Mouse (Mus musculus): ENCODE data around the gene Ppfia3. TPM values are rescaled to one million over a fixed set of nuclear protein-coding genes. Genes with fewer than 3 reads are reported as not detected.
"Not testable (repeated sequence)": the region's sequence is repeated elsewhere in the genome, so short reads cannot be mapped to it uniquely, and the experiment has no call there.

Ppfia3 gene
- polyA plus RNA-seq, 2 experiments from 2014 or later: not detected

DNA sequence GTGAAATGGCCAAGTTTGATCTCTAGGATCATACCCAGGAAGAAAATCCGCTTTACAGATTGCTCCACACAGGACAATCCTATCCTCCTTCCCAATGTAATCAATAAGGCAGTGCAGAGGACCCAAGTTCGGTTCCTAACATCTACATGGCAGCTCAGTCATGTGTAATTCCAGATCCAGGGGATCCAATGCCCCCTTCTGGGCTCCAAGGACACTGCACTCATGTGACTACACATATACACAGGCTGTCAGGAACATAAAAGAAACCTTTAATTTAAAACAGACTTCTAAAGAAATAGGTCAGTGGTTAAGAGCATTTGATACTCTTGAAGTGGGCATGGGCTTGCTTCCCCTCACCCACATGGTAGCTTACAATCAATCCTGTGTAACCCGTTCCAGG is 19.3 kb upstream of the Ppfia3 start:
- no peak for ATAC-seq

DNA sequence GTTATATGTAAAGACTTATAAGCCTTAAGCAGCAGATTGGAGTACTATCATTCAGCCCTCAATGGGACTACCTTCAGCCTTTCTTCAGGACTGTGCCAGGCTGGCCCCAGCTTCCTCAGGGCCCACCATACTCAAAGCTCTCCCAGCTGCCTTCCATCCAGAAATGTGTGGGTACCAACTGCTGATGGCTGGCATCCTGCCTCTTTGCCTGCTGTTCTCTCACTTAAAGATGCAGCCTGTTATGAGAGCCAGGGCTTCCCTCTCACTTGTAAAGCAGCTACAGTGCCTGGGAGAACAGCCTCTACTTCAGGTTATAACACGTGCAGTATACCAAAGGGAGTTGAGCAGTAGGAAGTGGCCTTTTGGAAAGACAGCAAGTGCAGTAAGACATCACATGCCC is 9.2 kb upstream of the Ppfia3 start:
- no peak for ATAC-seq

DNA sequence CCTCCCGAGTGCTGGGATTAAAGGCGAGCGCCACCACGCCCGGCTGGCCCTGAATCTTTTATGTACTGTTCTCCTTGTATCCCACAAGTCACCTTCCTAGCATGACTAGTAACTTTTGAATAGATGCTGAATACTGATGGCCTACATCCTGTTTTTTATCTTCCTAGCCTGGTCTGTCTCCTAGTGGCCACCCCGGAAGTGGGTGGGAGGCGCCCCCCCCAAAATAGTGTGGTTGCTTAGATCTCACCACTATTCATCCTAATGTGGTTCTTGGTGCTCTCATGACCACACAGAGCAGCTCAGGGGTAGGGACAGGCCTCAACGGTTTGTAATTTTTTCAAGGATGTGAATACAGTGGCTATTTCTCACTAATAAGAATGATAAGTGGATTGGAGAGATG is 7.8 kb upstream of the Ppfia3 start:
- peak; percentile 35 for ATAC-seq

DNA sequence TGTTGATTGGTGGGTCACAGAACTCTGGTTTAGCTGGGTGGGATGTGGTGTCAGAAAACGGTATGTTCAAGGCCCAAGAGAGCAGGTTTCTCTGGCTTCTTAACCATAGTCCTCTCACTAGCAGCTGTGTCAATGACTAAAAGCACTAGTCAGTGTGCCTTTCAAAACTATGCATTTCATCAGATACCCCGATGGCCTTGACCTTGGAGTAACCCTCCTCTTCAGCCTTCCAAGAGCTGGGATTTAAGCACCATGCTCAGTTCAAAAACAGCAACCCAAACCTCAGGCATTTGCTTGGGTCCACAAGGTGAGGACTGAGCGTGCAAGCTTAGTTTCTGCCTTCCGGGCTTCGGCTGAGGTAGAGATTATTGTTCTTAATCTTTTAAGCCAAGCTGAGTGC is 5.6 kb upstream of the Ppfia3 start:
- no peak for ATAC-seq

DNA sequence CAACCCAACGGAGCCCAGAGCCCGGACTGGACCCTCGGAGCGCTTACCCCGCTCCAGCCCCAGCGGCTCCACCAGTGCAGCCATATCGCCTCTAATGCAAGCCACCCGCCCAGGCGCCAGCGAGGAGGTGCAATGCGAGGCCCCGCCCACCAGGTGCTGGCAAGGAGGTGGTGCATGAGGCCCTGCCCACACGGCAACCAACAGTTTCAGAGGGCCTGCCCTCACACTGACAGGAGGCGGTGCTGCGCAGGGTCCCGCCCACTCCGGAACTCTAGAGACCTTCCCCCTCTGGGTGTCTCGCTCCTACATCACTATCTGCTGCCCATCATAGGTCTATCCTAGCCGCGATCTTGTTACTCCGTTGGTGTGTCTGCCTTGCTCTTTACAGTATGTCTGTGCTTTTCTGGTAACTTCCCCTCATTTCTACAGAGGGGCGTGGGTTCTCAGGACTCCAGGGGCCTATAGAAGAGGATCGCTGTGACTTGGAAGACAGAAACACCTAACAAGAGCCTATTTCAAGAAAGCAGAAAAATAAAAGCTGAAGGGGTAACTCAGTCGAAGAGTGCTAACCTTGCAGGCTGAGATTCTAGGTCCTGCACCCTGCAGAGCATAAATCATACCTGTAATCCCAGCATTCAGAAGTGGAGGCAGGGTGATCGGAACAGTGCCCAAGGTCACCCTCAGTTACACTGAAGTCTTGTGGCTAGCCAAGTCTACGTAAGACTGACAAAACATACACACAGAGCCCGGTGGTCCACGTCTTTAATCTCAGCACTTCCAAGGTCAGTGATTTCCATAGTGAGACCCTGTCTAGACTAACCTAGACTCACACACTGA is 3.9 kb upstream of the Ppfia3 start, which contains the start of gene Lin7b:
Lin7b (minus strand) TSS at position 109 of the 837 bp plus-strand sequence.
- ATAC-seq: peak; percentile 62

DNA sequence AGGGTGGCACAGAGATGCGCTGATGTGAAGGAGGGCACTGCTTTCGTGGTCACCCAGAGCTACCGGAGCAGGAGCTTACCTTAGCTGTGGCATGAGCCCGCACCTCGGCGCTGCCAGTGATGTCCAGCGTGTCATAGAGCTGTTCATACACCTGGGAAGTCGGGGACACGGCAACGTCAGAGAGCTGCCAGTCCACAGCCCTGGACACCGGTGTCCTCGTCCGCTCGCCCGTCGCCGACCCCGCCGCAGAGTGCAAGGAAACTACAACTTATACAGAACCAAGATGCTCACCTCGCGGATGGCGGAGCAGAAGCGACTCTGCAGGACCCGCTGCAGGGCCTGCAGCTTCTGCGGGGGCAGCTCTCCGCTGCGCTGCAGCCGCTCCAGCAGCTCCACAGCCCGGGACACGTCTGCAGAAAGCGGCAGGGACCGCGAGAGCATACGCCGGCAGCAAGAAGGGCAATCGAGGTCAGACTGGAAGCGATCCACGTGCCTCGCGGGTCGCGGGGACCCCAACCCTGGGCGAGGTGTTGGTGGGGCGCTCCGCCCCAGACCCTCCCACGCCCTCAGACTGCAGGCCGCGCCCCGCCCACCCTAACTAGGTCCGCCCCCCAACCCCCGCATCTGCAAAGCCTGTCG is 3.1 kb upstream of the Ppfia3 start:
- no peak for ATAC-seq

DNA sequence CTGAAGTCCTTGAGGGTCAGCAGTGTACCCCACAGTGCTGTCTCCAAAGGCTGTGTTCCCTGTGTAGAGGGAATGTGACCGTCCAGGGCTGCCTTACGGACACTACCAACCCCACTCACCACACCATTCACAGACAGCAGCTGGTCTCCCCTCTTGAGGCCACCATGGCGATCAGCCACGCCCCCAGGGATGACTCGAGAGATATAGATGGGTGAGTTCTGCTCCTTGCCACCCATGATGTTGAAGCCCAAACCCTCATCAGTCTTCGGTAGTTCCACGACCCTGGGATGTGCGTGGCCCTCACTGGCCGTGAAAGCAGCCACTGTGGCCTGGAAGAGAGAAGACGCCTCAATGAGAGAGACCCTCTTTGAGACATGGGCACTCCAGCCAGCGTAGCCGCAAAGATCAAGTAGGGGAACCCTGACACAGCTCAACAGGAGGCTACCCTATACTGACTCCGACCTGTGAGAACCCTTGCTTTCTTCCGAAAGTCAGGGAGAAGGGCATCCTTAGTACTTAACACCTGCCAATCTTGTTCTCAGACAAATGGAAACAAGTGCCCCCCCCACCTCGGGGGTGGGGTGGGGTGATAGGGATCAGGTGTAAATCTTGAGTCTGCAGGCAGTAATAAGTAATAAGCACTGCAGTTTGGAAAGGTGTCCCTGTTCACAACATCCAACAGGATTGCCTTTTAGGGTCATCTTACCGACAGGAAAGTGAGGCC is 2.4 kb upstream of the Ppfia3 start:
- ATAC-seq: no peak

DNA sequence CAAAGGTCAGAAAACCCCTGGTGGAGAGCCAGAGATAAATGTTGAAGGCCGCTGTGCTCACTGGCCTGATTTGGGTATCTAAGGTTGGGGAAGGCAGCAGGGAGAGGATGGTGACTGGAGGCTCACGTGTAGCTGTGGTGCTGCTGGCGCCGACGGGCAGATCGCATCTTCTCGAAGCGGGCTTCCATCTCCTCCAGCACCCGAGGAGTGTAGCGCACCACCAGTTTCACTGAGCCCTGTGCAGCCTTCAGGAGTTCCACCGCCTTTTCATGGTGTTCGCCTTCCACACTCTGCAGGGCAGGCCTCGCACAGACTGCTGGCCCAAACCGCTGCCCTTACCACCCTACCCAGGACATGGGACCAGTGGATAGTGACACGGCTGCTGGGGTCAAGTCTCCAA is 1.4 kb upstream of the Ppfia3 start:
- ATAC-seq: no peak

DNA sequence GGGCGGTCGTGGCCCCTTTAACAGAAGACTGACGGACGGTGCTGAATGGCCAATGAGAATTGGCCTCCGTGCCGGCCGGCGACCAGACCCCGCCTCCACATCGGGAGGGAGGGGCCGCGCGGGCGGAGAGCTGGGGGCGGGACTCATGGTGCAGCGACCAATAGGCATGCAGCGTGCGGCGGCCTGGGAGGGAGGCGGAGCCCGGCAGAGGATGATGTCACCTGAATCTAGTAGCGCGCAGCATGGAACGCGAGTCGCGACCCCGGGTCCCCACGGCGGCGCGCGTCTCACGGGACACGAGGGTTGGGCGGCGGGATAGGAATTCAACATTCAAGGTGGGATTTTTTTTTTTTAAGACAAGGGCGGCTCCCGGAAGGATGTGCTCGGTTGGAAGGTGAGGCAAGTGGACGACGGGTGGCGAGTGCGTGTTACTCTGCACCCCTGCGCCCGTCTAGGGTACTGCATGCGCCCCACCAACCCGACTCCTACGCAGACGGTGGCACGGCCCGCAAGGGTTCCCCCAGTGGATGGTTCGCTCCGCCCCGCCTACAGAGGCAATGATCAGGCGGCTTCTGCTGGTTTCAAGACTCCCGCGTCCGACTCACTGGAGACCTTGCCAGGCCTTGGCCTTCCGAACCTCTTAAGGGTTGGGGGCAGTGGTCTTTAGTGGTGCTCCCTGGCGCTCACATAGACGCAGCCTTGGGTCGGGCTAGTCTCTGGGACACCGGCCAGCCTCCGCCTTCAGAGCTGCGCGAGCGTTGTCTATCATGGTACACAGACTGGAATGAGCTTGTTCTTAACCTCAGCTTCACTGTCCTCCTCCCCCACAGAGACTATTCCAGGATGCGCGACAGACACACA is 431 bp upstream of the Ppfia3 start:
- ATAC-seq: peak; percentile 86

DNA sequence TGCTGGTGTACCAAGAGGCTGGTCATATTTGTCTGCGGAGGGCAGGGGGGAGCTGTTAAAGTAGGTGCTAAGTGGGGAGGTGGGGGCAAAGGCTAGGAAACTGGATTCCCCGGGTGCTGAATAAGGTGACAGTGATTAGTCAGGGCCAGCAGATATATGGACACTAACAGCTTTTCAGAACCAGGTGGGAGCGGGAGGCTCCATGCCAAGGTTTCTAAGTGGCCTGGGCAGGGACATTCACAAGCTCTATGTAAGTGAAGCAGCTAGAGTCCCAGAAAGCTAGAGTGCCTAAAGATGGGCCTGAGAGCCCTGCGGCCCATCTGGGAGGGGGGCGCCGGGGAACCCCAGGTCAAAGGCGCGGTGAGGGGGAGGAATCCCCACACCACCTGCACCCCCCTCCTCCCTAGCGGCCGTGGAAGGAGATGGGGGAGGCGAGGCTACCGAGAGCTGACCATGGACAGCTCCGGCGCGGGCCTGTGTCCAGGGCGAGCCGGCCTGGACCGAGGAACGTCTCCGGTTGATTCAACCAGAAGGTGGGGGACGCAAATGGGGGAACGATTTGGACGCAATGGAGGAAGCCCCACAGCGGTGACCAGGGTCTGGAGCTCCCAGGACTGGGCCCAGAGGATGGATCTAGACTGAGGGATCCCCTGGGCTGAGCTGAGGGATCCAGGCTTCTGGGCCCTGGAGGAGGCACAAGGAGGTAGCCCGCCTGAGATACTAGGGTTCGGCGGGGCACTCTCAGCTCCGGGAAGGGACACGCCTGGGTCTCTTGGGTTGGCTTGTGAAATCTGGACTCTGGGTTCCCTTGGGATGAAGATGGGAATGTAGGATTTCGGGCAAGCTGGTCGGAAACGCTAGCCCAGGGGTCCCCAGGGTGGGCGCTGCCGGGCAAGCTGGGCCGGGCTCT is 822 bp downstream of the Ppfia3 start:
- ATAC-seq: no peak

DNA sequence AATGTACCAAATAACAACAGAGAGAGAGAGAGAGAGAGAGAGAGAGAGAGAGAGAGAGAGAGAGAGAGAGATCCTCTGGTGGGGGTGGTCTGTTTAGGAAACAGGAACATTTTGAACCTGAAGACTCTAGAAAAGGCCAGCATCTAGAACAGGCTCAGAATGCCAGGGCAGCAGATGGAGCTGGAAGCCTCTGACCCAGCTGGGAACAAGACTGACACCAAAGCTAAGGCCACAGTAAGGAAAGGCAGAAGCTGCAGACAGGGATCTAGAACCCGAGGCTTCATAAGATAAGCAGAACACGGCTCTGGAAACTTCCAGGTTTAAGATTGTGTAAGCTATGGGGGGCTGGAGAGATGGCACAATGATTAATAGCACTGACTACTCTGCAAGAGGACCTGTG is 2.8 kb downstream of the Ppfia3 start:
- ATAC-seq: no peak

DNA sequence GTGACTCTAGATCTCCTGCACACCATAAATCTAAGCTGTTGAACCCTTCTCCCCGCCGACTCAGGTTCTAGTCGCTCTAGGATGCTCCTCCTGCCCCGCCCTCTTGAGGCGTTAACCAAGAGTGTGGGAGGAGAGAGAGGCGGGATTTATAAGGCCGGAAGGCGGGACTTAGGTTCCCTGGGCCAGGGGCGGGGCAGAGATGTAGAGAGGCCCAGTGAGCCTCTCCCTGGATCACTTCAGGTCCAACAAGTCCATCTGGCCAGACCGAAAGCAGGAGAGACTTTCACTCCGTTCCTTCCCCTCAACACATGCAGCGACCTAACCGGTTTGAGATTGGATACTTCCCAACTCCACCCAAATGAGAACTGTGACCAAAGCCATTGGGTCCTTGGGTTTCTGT is 4.0 kb downstream of the Ppfia3 start:
- ATAC-seq: no peak

DNA sequence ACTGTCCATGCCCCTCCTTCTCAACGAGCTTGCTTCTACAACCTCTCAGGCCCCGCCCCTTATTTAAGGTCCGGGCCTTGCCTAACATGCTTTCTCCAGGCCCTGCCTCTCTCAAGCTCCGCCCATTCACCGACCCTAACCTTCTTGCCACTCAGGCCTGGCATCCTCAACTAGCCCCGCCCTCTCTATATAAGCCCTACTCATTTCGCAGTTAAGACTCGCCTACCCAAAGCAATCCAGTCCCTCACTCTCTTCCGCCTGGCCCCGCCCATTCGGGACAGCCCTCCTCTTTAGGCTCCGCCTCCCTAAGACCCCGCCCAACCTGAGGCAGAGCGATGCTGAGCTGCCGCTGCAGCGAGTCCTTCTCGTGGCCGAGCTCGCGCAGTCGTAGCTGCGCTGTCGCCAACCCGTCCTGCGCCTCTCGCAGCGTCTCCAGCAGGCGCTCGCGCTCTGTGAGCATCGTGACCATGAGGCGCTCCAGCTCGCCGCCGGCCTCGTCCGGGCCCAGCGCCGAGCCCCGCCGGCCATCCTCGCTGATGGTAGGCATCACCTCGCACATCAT is 5.5 kb downstream of the Ppfia3 start:
- peak; percentile 90 for ATAC-seq

DNA sequence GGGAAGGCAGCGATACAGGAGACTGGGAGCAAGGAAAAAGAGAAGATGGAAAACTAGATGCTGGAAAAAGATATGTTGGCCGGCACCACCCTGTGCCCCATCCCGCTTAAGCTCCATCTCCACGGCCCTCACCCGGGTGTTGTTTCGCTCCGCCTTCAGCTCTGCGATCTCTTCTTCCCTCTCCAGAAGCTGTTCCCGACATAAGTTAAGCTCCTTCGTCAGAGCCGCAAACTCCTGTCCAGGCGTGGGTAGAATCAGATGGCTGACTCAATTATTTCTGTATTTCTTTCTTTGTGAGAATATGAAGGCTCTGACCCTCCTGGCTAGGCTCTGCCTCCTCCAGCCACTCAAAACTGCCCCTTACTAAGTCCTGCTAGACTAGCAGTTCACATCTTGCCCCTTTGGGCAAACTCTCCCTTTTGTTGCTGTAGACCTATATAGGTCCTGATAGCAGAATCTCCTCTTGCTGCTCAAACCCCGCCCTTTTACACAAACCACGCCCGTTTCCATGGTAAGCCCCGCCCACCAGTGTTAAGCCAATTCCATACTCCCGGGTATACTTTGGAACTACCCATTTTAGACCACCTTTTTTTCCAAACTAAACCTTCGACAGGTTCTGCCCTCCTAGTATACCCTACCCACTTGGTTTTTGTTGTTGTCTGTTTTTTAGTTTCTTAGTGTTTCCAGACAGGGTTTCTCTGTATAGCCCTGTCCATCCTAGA is 6.3 kb downstream of the Ppfia3 start:
- ATAC-seq: no peak

DNA sequence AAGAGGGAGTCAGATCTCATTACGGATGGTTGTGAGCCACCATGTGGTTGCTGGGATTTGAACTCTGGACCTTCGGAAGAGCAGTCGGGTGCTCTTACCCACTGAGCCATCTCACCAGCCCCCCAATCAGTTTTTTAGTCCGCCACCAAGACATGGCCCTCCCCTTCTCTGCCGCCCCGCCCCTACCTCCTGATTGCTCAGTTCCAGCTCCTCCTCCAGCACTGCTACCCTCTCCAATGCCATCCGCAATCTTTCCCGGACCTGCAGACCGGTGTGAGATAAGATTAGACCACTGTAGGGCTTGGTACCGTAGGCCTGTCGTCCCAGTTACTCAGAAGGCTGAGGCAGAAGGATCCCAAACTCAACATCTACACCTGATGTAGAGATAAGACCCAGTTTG is 7.7 kb downstream of the Ppfia3 start:
- ATAC-seq: not testable (repeated sequence)

DNA sequence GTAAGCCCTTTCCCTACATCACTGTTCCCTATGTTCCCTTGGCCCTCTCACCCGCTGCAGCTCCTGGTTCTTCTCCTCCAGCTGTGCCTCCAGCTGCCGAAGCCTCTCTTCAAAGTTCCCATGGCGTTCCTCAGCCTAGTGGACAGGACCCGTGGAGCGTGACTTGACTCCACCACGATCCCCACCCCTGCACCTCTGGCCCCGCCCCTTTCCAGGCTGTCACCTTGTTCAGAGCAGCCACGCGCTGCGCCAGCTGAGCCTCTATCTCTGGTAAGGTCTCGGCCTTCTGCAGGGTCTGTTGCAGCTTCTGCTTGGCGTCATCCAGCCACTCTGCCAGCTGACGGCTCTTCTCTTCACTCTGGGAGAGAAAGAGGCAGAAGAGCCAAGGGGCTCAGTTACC is 10.7 kb downstream of the Ppfia3 start:
- ATAC-seq: no peak

DNA sequence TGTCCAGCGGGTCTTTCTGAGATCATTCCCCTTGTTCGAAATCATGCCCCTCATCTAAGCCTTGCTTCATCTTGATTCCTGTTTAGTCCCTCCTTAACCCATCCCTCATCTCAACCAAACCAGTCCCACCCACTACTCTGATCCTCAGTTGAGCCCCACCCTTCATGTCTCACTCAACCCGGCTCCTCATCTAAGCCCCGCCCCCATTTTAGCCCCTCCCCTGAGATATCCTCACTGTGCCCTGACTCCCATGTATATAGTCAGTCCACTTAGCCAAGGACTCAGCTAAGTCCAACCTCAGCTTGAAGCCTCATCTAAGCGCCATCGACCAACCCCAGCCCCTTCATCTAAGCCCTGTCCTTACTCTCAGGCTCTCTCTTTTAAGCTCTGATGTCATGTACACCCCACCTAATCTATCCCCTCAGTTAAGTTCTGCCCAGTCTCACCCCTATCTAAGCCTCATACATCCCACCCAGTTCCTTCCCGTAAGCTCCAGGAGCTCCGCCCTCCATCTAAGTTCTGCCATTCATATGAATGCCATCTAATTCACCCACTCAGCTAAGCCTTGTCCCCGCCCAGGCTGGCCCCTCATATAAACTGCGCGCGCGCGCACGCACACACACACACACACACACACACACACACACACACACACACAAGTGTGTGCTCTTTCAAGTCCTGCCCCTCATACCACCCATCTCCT is 11.3 kb downstream of the Ppfia3 start:
- no peak for ATAC-seq

DNA sequence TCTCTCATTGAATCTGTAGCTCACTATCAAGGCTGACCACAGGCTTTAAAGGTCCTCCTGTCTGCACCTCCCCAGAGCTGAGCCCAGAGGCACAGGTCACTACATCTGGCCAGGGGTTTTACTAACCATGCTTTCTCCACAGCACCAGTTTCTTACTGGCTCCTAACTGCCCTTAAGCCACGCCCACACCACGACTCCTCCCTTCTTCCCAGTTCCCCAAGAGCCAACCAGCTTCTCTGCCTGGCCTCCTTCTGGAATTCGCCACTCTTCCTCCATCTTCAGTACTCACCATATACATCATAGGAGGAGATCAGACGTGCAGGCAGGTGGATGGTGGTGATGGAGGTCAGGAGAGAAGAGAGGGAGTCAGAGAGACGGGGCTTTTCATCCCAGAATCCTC is 13.8 kb downstream of the Ppfia3 start:
- ATAC-seq: no peak

DNA sequence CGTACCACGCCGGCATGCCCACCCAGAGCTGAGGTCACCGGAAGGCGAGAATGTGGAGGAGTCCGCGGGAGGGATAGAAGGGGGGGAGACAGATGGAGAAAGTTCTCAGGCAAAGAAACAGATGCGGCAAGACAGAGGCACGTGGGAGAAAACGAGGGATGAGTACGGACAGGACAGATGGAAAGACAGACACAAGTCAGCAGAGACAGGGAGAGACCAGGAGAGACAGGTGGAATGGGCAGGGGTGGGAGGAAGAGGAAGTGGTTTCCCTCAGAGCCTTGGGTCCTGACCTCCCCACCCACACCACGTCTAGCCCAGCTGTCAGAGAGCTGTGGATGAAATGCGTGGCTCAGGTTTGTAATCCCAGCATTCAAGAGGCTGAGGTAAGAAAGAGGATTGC is 19.9 kb downstream of the Ppfia3 start:
- ATAC-seq: no peak

DNA sequence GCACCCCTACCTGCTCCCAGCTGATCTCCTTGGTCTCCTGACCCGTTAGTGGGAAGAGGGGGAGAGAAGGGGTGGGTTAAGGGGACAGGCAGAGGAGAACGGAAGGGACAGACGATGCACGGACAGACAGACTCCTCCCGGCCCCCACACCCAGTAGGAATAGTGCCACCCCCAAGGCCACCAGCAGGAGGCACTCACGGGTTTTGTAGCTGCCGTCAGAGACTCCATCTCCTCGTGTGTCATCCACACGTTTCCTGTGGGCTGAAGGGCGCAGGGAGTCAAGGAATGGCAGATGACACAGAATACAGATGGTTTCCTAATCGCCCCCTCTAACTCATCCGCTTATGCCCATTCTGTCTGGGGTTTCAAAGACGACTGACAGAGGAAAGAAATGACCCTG is 23.3 kb downstream of the Ppfia3 start:
- ATAC-seq: no peak
